Mouse (Mus musculus) lung, adult 2 months (tissue): Measurements from ENCODE around the gene Tmem87a. TPM values are rescaled to one million over a fixed set of nuclear protein-coding genes. Genes with fewer than 3 reads are reported as not detected.

Source experiments
- DNase-seq: peaks from one replicate; pipeline ENCODE4 v3.0.0; 2022
- H3K4me1 ChIP-seq: fragments of 200-500 bp; 2 replicates; pipeline ENCODE4 v1.6.1; 2011; ENCODE audit warnings: low read length; ENCODE audit not compliant: control insufficient read depth, insufficient read depth
- H3K4me3 ChIP-seq: fragments of 200-500 bp; replicated peaks from 2 replicates; pipeline ENCODE3; 2011; ENCODE audit warnings: low read depth, mild to moderate bottlenecking, control low read depth, low read length; ENCODE audit errors: extremely low read depth
- CTCF ChIP-seq: fragments of 200-500 bp; IDR thresholded peaks from 2 replicates; pipeline ENCODE4 v1.5.1; 2011; ENCODE audit warnings: mild to moderate bottlenecking, low read length, control low read depth; ENCODE audit not compliant: insufficient read depth
- POLR2A ChIP-seq: fragments of 200-500 bp; IDR thresholded peaks from 2 replicates; pipeline ENCODE4 v1.6.1; 2011; ENCODE audit warnings: low read depth, mild to moderate bottlenecking, control low read depth, low read length, borderline replicate concordance; ENCODE audit errors: extremely low read depth
- WGBS: fragments of 180-500 bp; shearing (Covaris S2); methylation state at CpG from one replicate; pipeline ENCODE4 v1.1.7; 2018; 5-methylcytosine and 5-hydroxymethylcytosine counted together
- polyA plus RNA-seq: library from polyadenylated mRNA; depleted of rRNA; stranded (reverse); fragments of >200 nt; gene quantifications from 2 replicates; pipeline ENCODE4 v1.2.3, GENCODE M21; 2012

The Tmem87a gene
- polyA plus RNA-seq, 1 experiment = 15.7 TPM

- WGBS = 11% methylated on average over 14 of the region's 14 CpGs
- peaks cover 7% of the 10 kb centered on the region for H3K4me1 ChIP-seq
- peak overlapping the region; percentile 90 for H3K4me3 ChIP-seq
- no peak for TF ChIP-seq POLR2A
- TF ChIP-seq CTCF = no peak
- DNase-seq = peak; percentile 32
These were observed 1.2 kb upstream of the Tmem87a start for GRCm38 (mm10) chr2:120404823-120405765.

- no peak for TF ChIP-seq POLR2A
- TF ChIP-seq CTCF = no peak
- H3K4me1 ChIP-seq = peaks cover 7% of the 10 kb centered on the region
- no peak for DNase-seq
- under 1% methylated on average over 17 of the region's 17 CpGs for WGBS
- peak within 1 kb of the TSS; percentile 97 for H3K4me3 ChIP-seq
These were observed 294 bp downstream of the Tmem87a start, which contains the start of gene Ganc for GRCm38 (mm10) chr2:120403653-120403985. Gene Ganc, plus strand, starts transcription at chr2:120403896.

- WGBS = 26% methylated on average over 3 of the region's 3 CpGs
These were observed 1.1 kb downstream of the Tmem87a start for GRCm38 (mm10) chr2:120402813-120403212.

GRCm38 (mm10) chr2:120397951-120398350 is 6.0 kb downstream of the Tmem87a start:
- no peak for DNase-seq
- TF ChIP-seq POLR2A (no peak), CTCF (no peak)
- peaks cover 4% of the 10 kb centered on the region; the same call in 1 of the 2 replicates for H3K4me1 ChIP-seq
- 83% methylated on average over 1 of the region's 1 CpGs for WGBS
- no peak overlapping the region for H3K4me3 ChIP-seq

More at GRCm38 (mm10) chr2:120402813-120403212, 1.1 kb downstream of the Tmem87a start:
- Histone ChIP-seq H3K4me3 (no peak overlapping the region), H3K4me1 (peaks cover 7% of the 10 kb centered on the region)
- TF ChIP-seq CTCF = no peak
- TF ChIP-seq POLR2A = no peak
- no peak for DNase-seq

GRCm38 (mm10) chr2:120392406-120392805 is 11.5 kb downstream of the Tmem87a start:
- no peak for TF ChIP-seq CTCF
- no peak for TF ChIP-seq POLR2A
- Histone ChIP-seq H3K4me1 (no peaks in the 10 kb centered on the region), H3K4me3 (no peak overlapping the region)
- no peak for DNase-seq

GRCm38 (mm10) chr2:120390934-120391333 is 13.0 kb downstream of the Tmem87a start:
- no peak overlapping the region for H3K4me3 ChIP-seq
- 90% methylated on average over 1 of the region's 1 CpGs for WGBS
- no peak for DNase-seq
- TF ChIP-seq POLR2A = no peak
- no peak for TF ChIP-seq CTCF
- no peaks in the 10 kb centered on the region for H3K4me1 ChIP-seq

- no peaks in the 10 kb centered on the region for H3K4me1 ChIP-seq
- no peak for DNase-seq
- TF ChIP-seq CTCF (no peak), POLR2A (no peak)
- 67% methylated on average over 3 of the region's 3 CpGs for WGBS
- H3K4me3 ChIP-seq = no peak overlapping the region
These were observed 14.5 kb downstream of the Tmem87a start for GRCm38 (mm10) chr2:120389376-120389775.

GRCm38 (mm10) chr2:120387291-120387690 is 16.6 kb downstream of the Tmem87a start:
- Histone ChIP-seq H3K4me1 (no peaks in the 10 kb centered on the region), H3K4me3 (no peak overlapping the region)
- 87% methylated on average over 1 of the region's 1 CpGs for WGBS
- no peak for DNase-seq
- TF ChIP-seq CTCF (no peak), POLR2A (no peak)

GRCm38 (mm10) chr2:120386264-120386663 is 17.6 kb downstream of the Tmem87a start:
- no peak overlapping the region for H3K4me3 ChIP-seq
- TF ChIP-seq POLR2A (no peak), CTCF (no peak)
- no peak for DNase-seq
- no peaks in the 10 kb centered on the region; the same call in 1 of the 2 replicates for H3K4me1 ChIP-seq
- 75% methylated on average over 1 of the region's 1 CpGs for WGBS

- TF ChIP-seq CTCF = no peak
- no peak for TF ChIP-seq POLR2A
- 82% methylated on average over 4 of the region's 4 CpGs for WGBS
- no peak overlapping the region for H3K4me3 ChIP-seq
- H3K4me1 ChIP-seq = no peaks in the 10 kb centered on the region
- DNase-seq = no peak
These were observed 30.1 kb downstream of the Tmem87a start for GRCm38 (mm10) chr2:120373858-120374257.
